Mouse (Mus musculus): ENCODE measurements around the gene a.

- no peak for TF ChIP-seq CTCF (IDR thresholded peaks at IDR 0.05; ENCODE audit: control insufficient read depth, insufficient read depth, low read length)
- TF ChIP-seq POLR2A (IDR thresholded peaks at IDR 0.05; ENCODE audit: borderline replicate concordance, control insufficient read depth, low read depth, low read length), result no peak
Measured at GRCm38 (mm10) chr2:155052681-155053080, 261.5 kb downstream of the a start.

All from bone marrow, adult 2 months (tissue).